Mouse (Mus musculus) left cerebral cortex, adult 11 months (tissue): ENCODE data around the gene Tbc1d4.

Experiments
- DNase-seq: peaks from one replicate; pipeline ENCODE4 v3.0.0; 2022; ENCODE audit warnings: low spot score

The Tbc1d4 gene

DNA sequence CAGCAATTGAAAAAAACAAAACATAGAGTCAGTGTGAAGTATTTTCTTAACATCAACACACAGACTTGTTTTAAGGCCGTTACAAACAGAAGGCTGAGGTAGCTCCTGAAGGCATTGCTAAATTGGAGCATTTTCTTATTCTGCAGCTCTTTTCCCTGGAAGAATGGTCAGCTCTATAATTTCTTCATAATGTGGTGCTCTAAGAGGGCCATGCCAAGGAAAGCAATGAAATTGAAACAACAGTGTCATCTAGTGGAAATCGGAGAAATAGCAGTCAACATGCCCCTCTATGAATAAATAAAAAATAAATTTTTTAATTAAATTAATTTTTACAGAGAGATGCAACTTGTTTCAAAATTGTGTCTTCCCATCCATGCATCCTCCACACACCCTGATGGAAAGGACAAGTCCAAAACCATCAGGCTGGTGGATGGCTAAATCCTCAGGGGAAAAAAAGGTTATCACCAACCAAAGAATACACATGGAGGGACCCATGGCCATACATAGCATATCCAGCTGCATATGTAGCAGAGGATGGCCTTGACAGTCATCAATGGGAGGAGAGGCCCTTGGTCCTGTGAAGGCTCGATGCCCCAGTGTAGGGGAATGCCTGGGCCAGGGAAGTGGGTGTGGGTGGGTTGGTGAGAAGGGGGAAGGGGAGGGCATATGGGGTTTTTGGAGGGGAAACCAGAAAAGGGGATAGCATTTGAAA lies 180.0 kb downstream of the Tbc1d4 start:
- DNase-seq, result peak; percentile 46

DNA sequence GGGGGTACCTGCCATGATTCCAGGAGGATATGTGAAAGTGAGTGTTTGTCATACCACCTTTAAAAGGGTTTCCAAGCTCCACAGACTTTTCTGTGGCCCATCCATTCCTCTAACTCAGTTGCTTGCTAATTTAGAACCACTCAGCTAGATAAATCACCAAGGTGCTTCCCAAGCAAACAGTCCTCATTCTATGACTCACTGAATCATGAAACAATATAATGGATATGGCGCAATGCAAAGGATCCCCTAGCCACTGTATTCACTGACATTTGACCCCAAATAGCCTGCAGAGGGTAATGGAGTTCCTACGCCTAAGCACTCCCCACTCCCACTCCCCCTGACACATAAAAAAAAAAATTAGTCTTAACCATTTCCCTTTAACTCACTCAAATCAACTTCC lies 191.3 kb downstream of the Tbc1d4 start:
- no peak for DNase-seq
